Mouse (Mus musculus) heart, adult 18-20 months (tissue): ENCODE results near the gene Ccl8. TPM values are rescaled to one million over a fixed set of nuclear protein-coding genes. Genes with fewer than 3 reads are reported as not detected.

ENCODE experiments used
- DNase-seq, 2 experiments: peaks; one replicate each; pipeline ENCODE4 v3.0.0; 2021 to 2022; ENCODE audit warnings: mixed read lengths in 1 of 2
- long read RNA-seq, 2 experiments: library from polyadenylated mRNA; stranded (forward); transcript quantifications; one replicate each; pipeline ENCODE4 v2.0.0; 2021
- total RNA-seq, 2 experiments: library from RNA; stranded (reverse); gene quantifications; 2 replicates each; pipeline ENCODE4 v1.2.3; 2021

Ccl8 gene
- 1 to 10 TPM; 1.3 to 1.4 TPM for total RNA-seq
- long read RNA-seq, experiment 1, partial matches to known transcripts, result 16 of 16 reads
- long read RNA-seq, experiment 1, other reads (novel, unspliced or antisense), result 0 of 16 reads
- long read RNA-seq, experiment 2, partial matches to known transcripts, result 12 of 12 reads
- long read RNA-seq, experiment 2, other reads (novel, unspliced or antisense), result 0 of 12 reads

DNA sequence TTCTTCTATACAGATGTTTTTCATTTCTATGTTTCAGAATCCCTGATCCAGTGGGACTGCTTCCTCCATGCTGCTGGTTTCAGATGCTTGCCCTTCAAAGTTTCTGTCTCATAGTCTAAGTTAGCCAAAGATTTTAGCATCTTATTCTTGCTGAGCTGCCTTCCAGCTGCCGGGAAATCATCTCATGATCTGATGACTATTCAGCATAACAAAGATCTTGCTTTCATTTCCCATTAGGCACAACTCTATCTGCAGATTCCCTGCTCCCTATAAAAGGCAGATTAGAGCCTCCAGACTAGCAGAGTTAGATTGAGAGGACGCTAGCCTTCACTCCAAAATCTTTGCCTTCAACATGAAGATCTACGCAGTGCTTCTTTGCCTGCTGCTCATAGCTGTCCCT is at the start of gene Ccl8:
TSS of gene Ccl8 (plus strand) at position 301 of the 400 bp plus-strand sequence.
- no peak for DNase-seq

GRCm38 (mm10) chr11:82066953-82067571 is 47.9 kb upstream of the Ccl8 start:
- no peak for DNase-seq

GRCm38 (mm10) chr11:82071076-82071475 is 43.9 kb upstream of the Ccl8 start:
- peak in 1 of 2 experiments; percentile 33 for DNase-seq

DNA sequence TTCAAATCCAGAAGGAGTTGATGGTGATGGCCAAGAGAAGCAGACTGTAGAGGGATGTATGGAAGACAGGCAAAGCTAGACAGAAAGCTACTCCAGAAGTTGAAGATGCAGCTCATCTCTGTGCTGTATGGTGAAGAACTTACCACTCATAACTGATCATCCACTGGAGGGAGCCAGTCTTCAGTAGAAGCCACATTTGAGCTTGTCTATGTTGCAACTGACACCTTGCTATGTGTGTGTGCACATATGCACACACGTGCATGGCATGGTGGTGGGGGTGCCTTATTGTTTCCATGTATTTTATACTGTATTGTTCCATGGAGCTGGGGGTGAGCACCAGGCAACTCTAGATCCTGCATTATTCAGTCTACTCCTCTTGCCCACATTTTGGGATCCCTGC is 42.6 kb upstream of the Ccl8 start:
- peak in 1 of 2 experiments; percentile 19 for DNase-seq

GRCm38 (mm10) chr11:82072984-82073383 is 42.0 kb upstream of the Ccl8 start:
- DNase-seq, result peak in 1 of 2 experiments; percentile 33

DNA sequence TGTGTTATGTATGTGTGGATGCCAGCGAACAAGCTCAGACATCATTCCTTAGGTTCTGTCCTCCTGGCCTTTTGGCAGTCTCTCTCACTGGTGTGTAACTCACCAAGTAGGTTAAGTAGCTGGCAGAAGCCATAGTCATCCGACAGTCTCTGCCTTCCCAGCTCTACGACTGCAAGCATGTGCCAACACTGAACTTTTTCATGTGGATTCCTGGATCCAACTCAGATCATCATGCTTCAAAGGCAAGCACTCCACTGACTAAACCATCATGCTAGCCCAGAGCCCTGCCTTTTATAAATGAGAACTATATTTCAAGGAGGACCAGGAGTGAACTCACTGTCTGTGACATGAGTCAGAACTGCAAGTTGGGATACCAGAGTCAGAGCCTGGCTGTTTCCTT is 41.3 kb upstream of the Ccl8 start:
- DNase-seq, result no peak

DNA sequence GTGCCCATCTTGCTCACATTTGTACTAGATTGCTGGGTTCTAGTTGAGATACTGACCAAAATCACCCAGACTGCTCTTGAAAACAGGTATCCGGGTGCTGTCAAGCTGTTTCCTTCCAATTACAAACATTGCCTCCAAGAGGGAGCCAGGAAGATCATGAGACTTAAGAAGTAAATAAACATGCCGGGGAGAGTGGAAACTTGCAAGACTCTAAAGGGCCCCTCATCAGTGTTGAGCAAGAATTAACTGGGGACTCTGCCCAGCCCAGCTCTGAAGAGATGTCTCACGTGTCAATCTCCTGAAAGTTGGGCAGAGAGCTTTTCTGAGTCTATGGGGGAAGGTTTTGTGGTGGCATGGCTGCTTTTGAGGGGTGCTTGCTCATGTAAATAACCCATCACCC is 38.0 kb upstream of the Ccl8 start:
- no peak for DNase-seq

- no peak for DNase-seq
Measured at GRCm38 (mm10) chr11:82078136-82078730, 36.8 kb upstream of the Ccl8 start.

GRCm38 (mm10) chr11:82080865-82081264 is 34.1 kb upstream of the Ccl8 start:
- peak in 1 of 2 experiments; percentile 59 for DNase-seq

- DNase-seq, result no peak
Measured at GRCm38 (mm10) chr11:82084360-82084759, 30.6 kb upstream of the Ccl8 start.

- DNase-seq, result no peak
Measured at GRCm38 (mm10) chr11:82099511-82100323, 15.3 kb upstream of the Ccl8 start.

- no peak for DNase-seq
Measured at GRCm38 (mm10) chr11:82101087-82101486, 13.9 kb upstream of the Ccl8 start.

DNA sequence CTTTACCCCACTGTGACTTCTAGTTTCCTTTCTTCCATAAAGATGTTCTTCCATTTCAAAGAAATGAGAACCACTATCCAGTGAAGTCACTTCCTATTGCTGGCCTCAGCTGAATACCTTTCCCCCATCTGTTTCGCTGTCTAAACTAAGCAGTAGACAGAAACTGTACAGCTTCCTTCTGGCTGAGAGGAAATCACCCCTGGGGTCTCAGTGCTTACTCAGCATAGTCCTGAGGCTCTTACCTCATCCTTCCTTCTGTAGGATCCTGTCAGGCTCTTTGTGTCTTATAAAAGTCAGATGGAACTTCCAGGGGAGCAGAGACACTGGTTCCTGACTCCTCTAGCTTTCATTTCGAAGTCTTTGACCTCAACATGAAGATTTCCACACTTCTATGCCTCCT is 13.5 kb upstream of the Ccl8 start, which contains the start of gene Ccl12:
TSS of gene Ccl12 (plus strand) at position 317 of the 400 bp plus-strand sequence.
- peak in 1 of 2 experiments; percentile 31 for DNase-seq

- no peak for DNase-seq
Measured at GRCm38 (mm10) chr11:82109611-82110010, 5.4 kb upstream of the Ccl8 start.

DNA sequence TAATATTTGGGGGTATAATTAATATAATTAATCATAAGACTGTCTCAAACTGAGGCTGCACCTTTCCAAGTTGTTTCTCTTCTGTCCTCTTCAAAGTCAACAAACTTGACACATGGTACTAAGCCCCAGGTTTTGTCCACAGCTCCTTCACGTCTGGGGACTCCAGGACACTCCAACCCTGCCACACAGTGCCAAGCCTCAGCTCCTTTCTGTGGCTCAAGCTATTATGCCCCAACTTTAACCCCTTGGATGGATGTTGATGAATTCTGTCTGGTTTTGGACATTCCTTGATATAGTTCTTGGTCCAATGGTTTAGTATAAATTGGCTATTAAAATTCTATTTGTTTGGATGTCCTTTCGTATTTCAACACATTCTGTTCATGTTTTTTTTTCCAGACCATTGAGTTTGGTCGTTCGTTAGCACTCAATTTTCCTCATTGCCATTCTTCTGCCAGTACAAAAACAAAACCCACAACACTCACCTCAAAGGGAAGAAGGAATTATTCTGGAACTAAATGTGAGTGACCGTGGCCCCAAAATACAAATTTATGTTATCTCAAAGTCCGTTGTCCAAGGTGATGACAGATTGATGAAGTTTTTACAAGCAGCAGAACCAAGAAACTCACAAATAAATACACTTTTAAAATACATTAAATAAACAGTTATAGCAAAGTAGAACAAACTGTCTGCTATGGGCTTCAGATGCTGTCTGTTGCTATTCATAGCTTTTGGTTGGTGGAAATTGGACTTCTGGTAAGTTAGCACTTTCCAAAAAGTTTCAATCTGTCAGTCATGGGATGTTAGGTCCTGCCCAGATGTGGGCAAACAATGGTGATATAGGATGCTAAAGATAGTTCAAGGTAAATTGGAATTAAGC is 4.4 kb upstream of the Ccl8 start:
- no peak for DNase-seq

- DNase-seq, result no peak
Measured at GRCm38 (mm10) chr11:82116041-82116440, 1.1 kb downstream of the Ccl8 start.

- peak; percentile 32 to 44 for DNase-seq
Measured at GRCm38 (mm10) chr11:82132977-82133376, 18.0 kb downstream of the Ccl8 start.

- DNase-seq, result peak in 1 of 2 experiments; percentile 16
Measured at GRCm38 (mm10) chr11:82136196-82136595, 21.2 kb downstream of the Ccl8 start.

DNA sequence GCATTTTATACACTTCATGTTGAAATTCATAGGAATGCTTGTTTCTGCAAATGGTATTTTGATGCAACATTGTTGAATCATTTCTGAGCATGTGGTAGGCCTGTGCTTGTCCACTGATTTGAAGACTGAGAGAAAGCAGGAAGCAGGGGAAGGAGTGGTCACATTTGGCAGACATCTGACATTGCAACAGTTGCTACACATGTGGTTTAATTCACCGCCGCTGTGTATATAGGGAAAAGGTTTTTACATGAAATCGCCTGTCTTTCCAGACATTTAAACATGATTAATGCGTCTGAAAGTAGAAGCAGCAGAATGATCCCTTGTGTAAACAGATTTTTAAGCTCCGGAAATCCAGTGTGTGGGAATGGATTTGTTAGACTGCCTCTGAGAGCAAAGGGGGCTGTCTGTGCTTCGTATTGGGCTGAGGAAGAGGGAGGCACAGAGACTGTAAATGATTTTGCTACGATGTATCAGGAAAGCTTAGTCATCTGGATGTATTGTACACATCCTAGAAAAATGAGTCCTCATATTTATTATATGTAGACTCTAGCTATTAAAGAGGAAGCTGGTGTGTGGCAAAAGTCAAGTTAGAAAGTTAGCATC is 24.6 kb downstream of the Ccl8 start:
- DNase-seq, result peak; percentile 30 to 52

GRCm38 (mm10) chr11:82159126-82159525 is 44.1 kb downstream of the Ccl8 start:
- no peak for DNase-seq

DNA sequence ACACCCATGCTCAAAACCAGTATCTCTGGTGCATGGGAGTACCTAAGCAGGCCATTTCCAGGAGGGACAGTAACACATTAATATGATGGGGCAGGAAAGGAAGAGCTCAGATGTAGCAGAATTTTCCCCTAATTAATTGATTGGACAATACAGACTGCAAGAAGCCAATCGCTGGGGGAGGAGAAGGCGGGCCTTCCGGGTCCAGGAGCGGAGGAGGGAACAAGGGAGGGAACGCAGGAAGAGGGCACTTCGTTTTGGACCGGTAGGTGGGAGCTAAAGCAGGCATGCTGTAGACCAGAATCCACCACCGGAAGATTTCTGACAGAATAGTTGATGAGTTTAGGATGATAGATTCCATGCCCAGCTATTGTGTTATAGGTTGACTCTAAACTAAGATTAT is 48.3 kb downstream of the Ccl8 start:
- DNase-seq, result no peak
